Mouse (Mus musculus) cortical plate, adult 2 months (tissue): ENCODE data around the gene Snupn.

Experiments used
- CTCF ChIP-seq: fragments of 200-500 bp; IDR thresholded peaks from 2 replicates; pipeline ENCODE4 v1.5.1; 2011; ENCODE audit warnings: mild to moderate bottlenecking, control low read depth, low read length; ENCODE audit not compliant: insufficient read depth; ENCODE audit errors: extremely low read depth
- POLR2A ChIP-seq: fragments of 200-500 bp; IDR thresholded peaks from 2 replicates; pipeline ENCODE4 v1.6.1; 2011; ENCODE audit warnings: mild to moderate bottlenecking, low read length, control low read depth; ENCODE audit not compliant: insufficient read depth; ENCODE audit errors: extremely low read depth

DNA sequence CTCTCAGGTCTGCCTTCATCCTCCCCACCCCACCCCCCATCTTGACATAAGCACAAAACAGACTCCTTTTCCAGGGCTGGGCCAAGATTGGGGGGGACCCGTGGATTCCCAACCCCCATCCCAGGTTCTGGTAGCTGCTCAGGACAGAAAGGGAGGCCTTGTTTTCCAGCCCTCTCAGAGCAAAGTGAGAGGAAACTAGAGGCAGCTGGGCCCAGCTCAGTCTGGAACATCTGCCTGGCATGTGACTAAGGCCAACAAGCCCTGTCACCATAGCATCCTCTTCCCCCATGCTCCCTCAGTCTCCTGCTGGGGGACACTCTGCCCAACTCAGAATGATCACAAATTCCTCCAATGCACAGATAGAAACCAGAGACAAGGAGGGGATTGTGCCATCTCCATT, 35.6 kb upstream of the Snupn start:
- TF ChIP-seq CTCF (no peak), POLR2A (no peak)
